In the genomic region with DNA sequence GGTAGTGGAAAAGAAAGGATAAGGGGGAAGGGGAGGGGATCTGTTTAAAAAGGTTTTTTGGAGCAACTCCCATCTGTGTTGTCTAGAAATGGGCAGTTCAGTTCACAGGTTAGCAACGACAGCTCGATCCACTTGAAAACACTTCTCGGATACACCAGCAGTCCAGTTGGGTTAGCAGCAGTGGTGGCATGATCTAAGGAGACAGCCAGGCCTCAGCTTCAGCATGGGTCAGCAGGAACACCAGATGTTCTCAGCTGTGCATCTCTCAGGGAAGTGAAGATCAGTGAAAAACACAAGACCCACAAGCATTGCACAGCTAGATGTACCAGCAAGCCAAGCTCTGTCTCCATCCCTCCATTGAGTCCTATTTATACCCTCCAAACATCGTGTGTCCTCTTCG, we compare ENCODE assay signal across 22 mouse cellular contexts. TPM values are rescaled to one million over a fixed set of nuclear protein-coding genes. Genes with fewer than 3 reads are reported as not detected.
DNase-seq lines count a peak whose midpoint lies in the region; ATAC-seq and TF ChIP-seq lines count a peak whose summit lies in the region.
"Had no signal": no experiment of that assay in that cellular context is flagged by ENCODE, and none has a peak within 500 bp of the region (broad histone marks: within the 10 kb centered on the region; RNA-seq: fewer than 3 reads in every experiment).

No protein-coding gene starts in this region.

- no peak overlapping the region for H3K27ac ChIP-seq in kidney, adult 2 months (ENCODE audit: insufficient read depth, low read depth, low read length)
- no peak overlapping the region for H3K27ac ChIP-seq in forebrain, embryonic 14.5 days (ENCODE audit: low read depth, low read length)
- H3K27ac ChIP-seq: embryonic facial prominence, embryonic 13.5 days; embryonic facial prominence, embryonic 15.5 days; forebrain, embryonic 10.5 days; forebrain, embryonic 12.5 days; forebrain, embryonic 15.5 days had no signal

- ATAC-seq in forebrain, embryonic 14.5 days: no peak
- ATAC-seq: forebrain, embryonic 15.5 days had no signal

- 85% methylated on average over 5 of the region's 5 CpGs for WGBS in kidney, adult 2 months
- WGBS in forebrain, embryonic 14.5 days: 92% methylated on average over 5 of the region's 5 CpGs

- no peak overlapping the region for H3K9ac ChIP-seq in forebrain, embryonic 14.5 days (ENCODE audit: low read length)
- H3K9ac ChIP-seq: embryonic facial prominence, embryonic 13.5 days; embryonic facial prominence, embryonic 15.5 days; forebrain, embryonic 12.5 days; forebrain, embryonic 15.5 days had no signal

- TF ChIP-seq CTCF in kidney, adult 2 months (conservative IDR thresholded peaks at IDR 0.05; ENCODE audit: insufficient read depth, insufficient read length, low read depth, low read length): no peak

- no peak overlapping the region for H3K4me2 ChIP-seq in forebrain, embryonic 14.5 days (ENCODE audit: low read length)
- H3K4me2 ChIP-seq: embryonic facial prominence, embryonic 13.5 days; embryonic facial prominence, embryonic 15.5 days; forebrain, embryonic 12.5 days; forebrain, embryonic 15.5 days had no signal

- no peaks in the 10 kb centered on the region for H3K9me3 ChIP-seq in forebrain, embryonic 14.5 days (replicated peaks; ENCODE audit: control insufficient read depth, low read length)
- H3K9me3 ChIP-seq: embryonic facial prominence, embryonic 13.5 days; embryonic facial prominence, embryonic 15.5 days; forebrain, embryonic 10.5 days; forebrain, embryonic 12.5 days; forebrain, embryonic 15.5 days had no signal

- peaks cover 5% of the 10 kb centered on the region; the same call in 1 of the 2 replicates for H3K4me1 ChIP-seq in kidney, adult 2 months (ENCODE audit: control insufficient read depth, insufficient read depth, low read length)
- H3K4me1 ChIP-seq in forebrain, embryonic 14.5 days (ENCODE audit: control insufficient read depth, insufficient read depth, low read length): no peaks in the 10 kb centered on the region
- H3K4me1 ChIP-seq: embryonic facial prominence, embryonic 15.5 days; forebrain, embryonic 10.5 days; forebrain, embryonic 12.5 days; forebrain, embryonic 15.5 days had no signal

- no peaks in the 10 kb centered on the region for H3K27me3 ChIP-seq in kidney, adult 2 months (replicated peaks; ENCODE audit: control insufficient read depth, insufficient read depth, low read length)
- no peaks in the 10 kb centered on the region for H3K27me3 ChIP-seq in forebrain, embryonic 14.5 days (replicated peaks; ENCODE audit: control insufficient read depth, insufficient read depth, low read length)
- H3K27me3 ChIP-seq: embryonic facial prominence, embryonic 13.5 days; embryonic facial prominence, embryonic 15.5 days; forebrain, embryonic 12.5 days; forebrain, embryonic 15.5 days had no signal

- peak; percentile 25 for DNase-seq in kidney, postnatal 10 days
- DNase-seq in kidney, adult 2 months: no peak
- DNase-seq in lung, postnatal 10 days: peak; percentile 58
- no peak for DNase-seq in lung, postnatal 25 days (ENCODE audit: low spot score)
- DNase-seq in lung, postnatal 36 days: peak; percentile 42
- DNase-seq in forebrain, embryonic 14.5 days (ENCODE audit: low spot score): no peak
- DNase-seq: adrenal gland, adult 2 months; adrenal gland, postnatal 10 days; adrenal gland, postnatal 25 days; cerebellum, adult 11 months; cerebellum, adult 18-20 months; cerebellum, adult 8-10 months; cerebellum, adult 9-11 months; cerebellum, postnatal 14 days; cerebellum, postnatal 36 days; embryo, embryonic 11 days had no signal

- no peak overlapping the region for H3K4me3 ChIP-seq in kidney, adult 2 months (ENCODE audit: insufficient read depth, low read depth, low read length)
- no peak overlapping the region for H3K4me3 ChIP-seq in forebrain, embryonic 14.5 days (ENCODE audit: low read depth, low read length)
- H3K4me3 ChIP-seq: embryonic facial prominence, embryonic 13.5 days; embryonic facial prominence, embryonic 15.5 days; erythroblast, embryonic 14.5 days; forebrain, embryonic 10.5 days; forebrain, embryonic 12.5 days; forebrain, embryonic 15.5 days had no signal

- H3K36me3 ChIP-seq in kidney, adult 2 months (ENCODE audit: control insufficient read depth, insufficient read depth, low read length): no peaks in the 10 kb centered on the region
- H3K36me3 ChIP-seq in forebrain, embryonic 14.5 days (ENCODE audit: control insufficient read depth, insufficient read depth, low read length): no peaks in the 10 kb centered on the region
- H3K36me3 ChIP-seq: embryonic facial prominence, embryonic 13.5 days; embryonic facial prominence, embryonic 15.5 days; forebrain, embryonic 10.5 days; forebrain, embryonic 12.5 days; forebrain, embryonic 15.5 days had no signal

- TF ChIP-seq POLR2A in kidney, adult 2 months (IDR thresholded peaks at IDR 0.05; ENCODE audit: low read depth, low read length): no peak

RNA-seq across cellular contexts. Expression of a gene that starts 12.0 kb away (rescaled TPM):
- 250 and 263 TPM in 2 replicates for polyA plus RNA-seq in kidney, adult 2 months (2012; rRNA removed)
- polyA plus RNA-seq in forebrain, embryonic 14.5 days (2014; fragmentation: Nextera tagmentation; extraction: Ambion mirVana): 53.4 and 60.8 TPM in 2 replicates

RNA-seq across cellular contexts. Expression of a gene that starts 47.0 kb away (rescaled TPM):
- polyA plus RNA-seq in kidney, adult 2 months (2012; rRNA removed): 15.0 and 17.6 TPM in 2 replicates
- polyA plus RNA-seq in forebrain, embryonic 14.5 days (2014; fragmentation: Nextera tagmentation; extraction: Ambion mirVana): 30.4 and 40.4 TPM in 2 replicates

Comparison
In these comparisons a context has a peak if more than half of its experiments do, and no peak if none do; other contexts are left out.
1. DNase-seq: peak in kidney, postnatal 10 days (single experiment), lung, postnatal 10 days (single experiment) and lung, postnatal 36 days (single experiment); none in kidney, adult 2 months (single experiment), lung, postnatal 25 days (single experiment) and forebrain, embryonic 14.5 days (single experiment).